Mouse (Mus musculus) lung, postnatal 0 days (tissue): Measurements from ENCODE around the gene Apba1. TPM values are rescaled to one million over a fixed set of nuclear protein-coding genes. Genes with fewer than 3 reads are reported as not detected.

Source experiments
- ATAC-seq: fragments of 200-750 bp; cut with Nextera tagmentation; 2 replicates; pipeline ENCODE4 v1.8.0; 2017; ENCODE audit warnings: moderate library complexity
- DNase-seq: peaks from one replicate; pipeline ENCODE4 v3.0.0-alpha.2; 2016; ENCODE audit warnings: low spot score
- H3K27ac ChIP-seq: fragments of 300-500 bp; sonication (generic); 2 replicates; pipeline ENCODE4 v1.5.1; 2014; ENCODE audit warnings: antibody characterized with exemption, mild to moderate bottlenecking, low read length, mixed read lengths
- H3K27me3 ChIP-seq: fragments of 300-500 bp; sonication (generic); replicated peaks from 2 replicates; pipeline ENCODE4 v1.6.1; 2014; ENCODE audit warnings: low read length, mixed read lengths; ENCODE audit not compliant: insufficient read depth
- H3K36me3 ChIP-seq: fragments of 300-500 bp; sonication (generic); 2 replicates; pipeline ENCODE4 v1.6.1; 2014; ENCODE audit warnings: low read length, mixed read lengths; ENCODE audit not compliant: insufficient read depth
- H3K4me1 ChIP-seq: fragments of 300-500 bp; sonication (generic); 2 replicates; pipeline ENCODE4 v1.6.1; 2014; ENCODE audit warnings: antibody characterized with exemption, low read depth, low read length, mixed read lengths; ENCODE audit not compliant: insufficient read depth
- H3K4me2 ChIP-seq: fragments of 300-500 bp; sonication (generic); replicated peaks from 2 replicates; pipeline ENCODE4 v1.6.1; 2014; ENCODE audit warnings: low read depth, mild to moderate bottlenecking, low read length, moderate library complexity, mixed read lengths
- H3K4me3 ChIP-seq: fragments of 300-500 bp; sonication (generic); 2 replicates; pipeline ENCODE4 v1.5.1; 2014; ENCODE audit warnings: low read depth, low read length
- H3K9ac ChIP-seq: fragments of 300-500 bp; sonication (generic); replicated peaks from 2 replicates; pipeline ENCODE4 v1.6.1; 2014; ENCODE audit warnings: low read depth, mild to moderate bottlenecking
- H3K9me3 ChIP-seq: fragments of 300-500 bp; sonication (generic); 2 replicates; pipeline ENCODE4 v1.6.1; 2016; ENCODE audit warnings: low read length, mixed read lengths
- CTCF ChIP-seq: IDR thresholded peaks from 2 replicates; pipeline ENCODE4 v1.5.1; 2016; ENCODE audit warnings: antibody characterized with exemption, mild to moderate bottlenecking
- EP300 ChIP-seq: IDR thresholded peaks from 2 replicates; pipeline ENCODE4 v1.6.1; 2016; ENCODE audit warnings: antibody characterized with exemption, mild to moderate bottlenecking, control low read depth
- WGBS: fragments of 180-500 bp; shearing (Covaris S2); extraction: QIAGEN DNeasy Blood & Tissue Kit; methylation state at CpG from one replicate; pipeline ENCODE4 v1.1.7; 2014; 5-methylcytosine and 5-hydroxymethylcytosine counted together
- polyA plus RNA-seq: library from polyadenylated mRNA; unstranded; fragments of >200 nt; fragmentation: Nextera tagmentation; extraction: Ambion mirVana; gene quantifications from 2 replicates; pipeline ENCODE4 v1.2.1, GENCODE M21; 2015

The Apba1 gene
- polyA plus RNA-seq, 1 experiment from 2014 or later = 0.45 TPM

- DNase-seq (no peak), ATAC-seq (no peak)
- WGBS = 67% methylated on average over 2 of the region's 2 CpGs
- Histone ChIP-seq H3K27ac (no peak overlapping the region), H3K9me3 (no peaks in the 10 kb centered on the region), H3K4me1 (no peaks in the 10 kb centered on the region), H3K9ac (no peak overlapping the region), H3K36me3 (no peaks in the 10 kb centered on the region), H3K4me2 (no peak overlapping the region), H3K27me3 (no peaks in the 10 kb centered on the region; the same call in 1 of the 2 replicates), H3K4me3 (no peak overlapping the region)
- no peak for TF ChIP-seq CTCF
These were observed 5.4 kb downstream of the Apba1 start for GRCm38 (mm10) chr19:23764051-23764450.

GRCm38 (mm10) chr19:23768864-23769263, 10.2 kb downstream of the Apba1 start:
- no peak overlapping the region for H3K27ac ChIP-seq
- H3K4me2 ChIP-seq = no peak overlapping the region
- no peaks in the 10 kb centered on the region for H3K4me1 ChIP-seq
- 65% methylated on average over 5 of the region's 5 CpGs for WGBS
- H3K36me3 ChIP-seq = no peaks in the 10 kb centered on the region
- no peak overlapping the region for H3K4me3 ChIP-seq
- ATAC-seq (no peak), DNase-seq (no peak)
- no peaks in the 10 kb centered on the region for H3K27me3 ChIP-seq
- TF ChIP-seq EP300 (no peak), CTCF (no peak)
- H3K9me3 ChIP-seq = no peaks in the 10 kb centered on the region
- H3K9ac ChIP-seq = no peak overlapping the region

DNA sequence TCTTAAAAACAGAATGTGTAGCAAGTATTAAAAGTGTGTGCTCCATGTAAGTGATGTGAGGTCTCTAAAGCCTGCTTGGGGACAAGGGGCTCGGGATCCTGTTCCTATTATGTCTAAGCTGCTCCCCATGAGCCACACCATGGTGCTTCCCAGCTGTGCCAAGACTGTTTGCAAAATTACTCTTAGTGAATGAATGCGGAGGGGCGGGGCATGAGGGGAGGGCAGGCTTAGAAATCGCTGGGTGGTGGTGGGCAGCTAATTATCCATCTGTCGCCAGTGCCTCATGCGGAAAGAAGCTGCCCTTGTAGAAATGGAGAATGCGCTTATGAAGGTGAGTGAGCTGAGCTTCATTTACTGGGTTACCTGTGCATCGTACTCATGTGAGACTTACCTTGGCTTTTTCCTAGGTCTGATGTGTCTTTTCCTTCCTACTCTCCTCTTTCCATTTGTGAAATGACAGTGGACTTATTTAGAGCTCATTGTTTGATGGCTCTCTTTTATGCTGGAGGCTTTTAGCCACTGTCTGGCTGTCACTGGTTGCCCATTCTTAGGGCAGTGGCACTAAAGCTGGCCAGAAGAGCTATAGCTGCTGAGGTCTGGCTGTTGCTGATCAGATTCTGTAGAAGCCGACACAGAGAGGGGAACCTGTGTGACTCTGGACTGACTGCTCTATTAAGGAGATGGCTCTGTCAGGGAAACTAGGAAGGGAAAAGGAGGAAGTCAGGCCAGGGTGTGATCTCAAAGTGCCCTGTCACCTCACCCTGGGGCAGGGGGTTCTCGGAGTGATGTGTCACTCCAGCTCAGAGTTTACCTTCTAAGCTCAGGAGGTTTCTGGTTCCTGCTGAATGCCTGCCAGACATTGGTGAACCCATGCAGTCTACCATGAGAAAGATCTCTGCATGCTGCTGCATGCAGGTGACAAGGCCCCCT, 12.1 kb downstream of the Apba1 start:
- H3K4me2 ChIP-seq = no peak overlapping the region
- DNase-seq (no peak), ATAC-seq (no peak)
- H3K9ac ChIP-seq = no peak overlapping the region
- no peaks in the 10 kb centered on the region for H3K36me3 ChIP-seq
- no peak overlapping the region for H3K4me3 ChIP-seq
- TF ChIP-seq EP300 (no peak), CTCF (no peak)
- H3K4me1 ChIP-seq = no peaks in the 10 kb centered on the region
- H3K9me3 ChIP-seq = no peaks in the 10 kb centered on the region
- no peaks in the 10 kb centered on the region for H3K27me3 ChIP-seq
- 70% methylated on average over 10 of the region's 10 CpGs for WGBS
- no peak overlapping the region for H3K27ac ChIP-seq

DNA sequence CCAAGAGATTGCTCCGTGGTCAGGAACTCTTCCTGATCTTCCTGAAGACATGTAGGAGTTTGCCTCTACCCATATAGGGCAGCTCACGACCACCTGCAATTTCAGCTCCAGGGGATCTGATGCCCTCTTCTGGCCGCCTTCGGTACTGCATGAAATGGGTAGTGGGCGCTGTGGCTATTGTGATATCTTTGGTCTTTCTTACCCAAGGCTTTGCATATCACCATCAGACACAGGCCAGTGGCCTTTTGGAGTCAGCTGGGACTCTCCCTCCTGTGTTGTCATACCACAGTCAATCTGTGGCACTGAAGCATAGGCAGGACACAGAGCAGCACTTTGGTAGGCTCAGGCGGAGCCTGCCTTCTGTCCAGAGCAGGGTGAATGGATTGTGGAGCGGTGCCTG, 13.3 kb downstream of the Apba1 start:
- no peaks in the 10 kb centered on the region for H3K9me3 ChIP-seq
- ATAC-seq (no peak), DNase-seq (no peak)
- TF ChIP-seq EP300 = no peak
- peak; percentile 58 for TF ChIP-seq CTCF
- H3K36me3 ChIP-seq = no peaks in the 10 kb centered on the region
- WGBS = 68% methylated on average over 7 of the region's 7 CpGs
- no peaks in the 10 kb centered on the region for H3K4me1 ChIP-seq
- no peak overlapping the region for H3K4me3 ChIP-seq
- no peak overlapping the region for H3K9ac ChIP-seq
- H3K4me2 ChIP-seq = no peak overlapping the region
- no peaks in the 10 kb centered on the region for H3K27me3 ChIP-seq
- H3K27ac ChIP-seq = no peak overlapping the region

DNA sequence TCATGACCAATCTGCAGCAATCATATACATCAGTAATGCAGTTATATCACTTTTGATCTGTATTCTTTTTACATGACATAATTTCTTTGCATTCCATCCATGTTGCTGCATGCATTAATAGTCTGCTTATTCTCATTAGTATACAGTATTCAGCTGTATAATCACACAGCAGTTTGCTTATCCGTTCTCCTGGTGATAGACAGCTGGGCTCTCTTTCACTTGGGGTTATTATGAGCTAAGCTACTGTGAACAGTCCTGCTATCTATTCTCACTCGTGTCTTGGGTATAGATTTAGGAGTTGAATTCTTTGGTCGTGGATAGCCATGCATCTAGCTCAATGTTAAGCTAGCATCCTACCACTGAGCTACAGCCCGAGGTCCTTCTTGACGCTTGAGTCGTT, 16.7 kb downstream of the Apba1 start:
- H3K9me3 ChIP-seq = no peaks in the 10 kb centered on the region
- H3K36me3 ChIP-seq = no peaks in the 10 kb centered on the region
- H3K4me1 ChIP-seq = no peaks in the 10 kb centered on the region
- no peak overlapping the region for H3K4me2 ChIP-seq
- no peak for DNase-seq
- no peak overlapping the region for H3K27ac ChIP-seq
- no peak overlapping the region for H3K4me3 ChIP-seq
- 87% methylated on average over 6 of the region's 6 CpGs for WGBS
- H3K27me3 ChIP-seq = no peaks in the 10 kb centered on the region
- ATAC-seq = no peak
- TF ChIP-seq CTCF (no peak), EP300 (no peak)
- H3K9ac ChIP-seq = no peak overlapping the region

GRCm38 (mm10) chr19:23779130-23779529, 20.4 kb downstream of the Apba1 start:
- no peak overlapping the region for H3K4me3 ChIP-seq
- no peak overlapping the region for H3K4me2 ChIP-seq
- H3K9ac ChIP-seq = no peak overlapping the region
- H3K36me3 ChIP-seq = no peaks in the 10 kb centered on the region
- H3K9me3 ChIP-seq = no peaks in the 10 kb centered on the region
- ATAC-seq = no peak
- no peaks in the 10 kb centered on the region for H3K27me3 ChIP-seq
- H3K4me1 ChIP-seq = no peaks in the 10 kb centered on the region
- no peak for TF ChIP-seq CTCF
- TF ChIP-seq EP300 = no peak
- no peak for DNase-seq
- no peak overlapping the region for H3K27ac ChIP-seq
